Mouse (Mus musculus) gonadal fat pad, adult 2 months (tissue): ENCODE measurements at regions not wholly inside any gene's neighbourhood (a gene's known extent, or its start where the extent isn't known, plus 50 kb on each side); places are given as distances from the start of the nearest gene placed in this dataset.

Experiments
- DNase-seq: peaks from one replicate; pipeline ENCODE4 v3.0.0-alpha.2; 2012; ENCODE audit warnings: low read depth

- DNase-seq = no peak
Observed at GRCm38 (mm10) chr13:60061589-60061988, 115.6 kb downstream of the Gas1 start.

GRCm38 (mm10) chr13:60057761-60058274, 119.3 kb downstream of the Gas1 start:
- no peak for DNase-seq

- no peak for DNase-seq
Observed at GRCm38 (mm10) chr13:60054531-60054930, 122.6 kb downstream of the Gas1 start.

DNA sequence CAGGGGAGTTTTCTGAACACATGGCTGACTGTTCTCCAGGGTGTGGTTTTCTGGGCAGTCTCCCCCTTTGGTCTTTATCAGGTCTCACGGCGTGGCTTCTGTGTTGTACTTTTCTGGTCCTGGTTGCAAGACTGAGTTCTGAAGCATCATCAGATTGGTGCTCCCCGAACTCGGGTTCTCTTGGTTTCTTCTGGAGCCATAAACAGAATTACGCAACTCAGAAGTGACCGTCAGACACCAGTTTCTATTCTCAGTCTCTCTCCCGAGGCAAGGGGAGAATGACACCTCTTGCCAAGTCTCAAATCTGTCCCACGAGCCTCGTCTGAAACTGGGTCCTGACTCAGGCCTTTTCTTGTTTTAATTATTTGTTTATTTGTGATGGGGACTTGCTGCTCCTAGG, 123.1 kb downstream of the Gas1 start:
- DNase-seq = no peak

- DNase-seq = no peak
Observed at GRCm38 (mm10) chr13:60051866-60052265, 125.3 kb downstream of the Gas1 start.

DNA sequence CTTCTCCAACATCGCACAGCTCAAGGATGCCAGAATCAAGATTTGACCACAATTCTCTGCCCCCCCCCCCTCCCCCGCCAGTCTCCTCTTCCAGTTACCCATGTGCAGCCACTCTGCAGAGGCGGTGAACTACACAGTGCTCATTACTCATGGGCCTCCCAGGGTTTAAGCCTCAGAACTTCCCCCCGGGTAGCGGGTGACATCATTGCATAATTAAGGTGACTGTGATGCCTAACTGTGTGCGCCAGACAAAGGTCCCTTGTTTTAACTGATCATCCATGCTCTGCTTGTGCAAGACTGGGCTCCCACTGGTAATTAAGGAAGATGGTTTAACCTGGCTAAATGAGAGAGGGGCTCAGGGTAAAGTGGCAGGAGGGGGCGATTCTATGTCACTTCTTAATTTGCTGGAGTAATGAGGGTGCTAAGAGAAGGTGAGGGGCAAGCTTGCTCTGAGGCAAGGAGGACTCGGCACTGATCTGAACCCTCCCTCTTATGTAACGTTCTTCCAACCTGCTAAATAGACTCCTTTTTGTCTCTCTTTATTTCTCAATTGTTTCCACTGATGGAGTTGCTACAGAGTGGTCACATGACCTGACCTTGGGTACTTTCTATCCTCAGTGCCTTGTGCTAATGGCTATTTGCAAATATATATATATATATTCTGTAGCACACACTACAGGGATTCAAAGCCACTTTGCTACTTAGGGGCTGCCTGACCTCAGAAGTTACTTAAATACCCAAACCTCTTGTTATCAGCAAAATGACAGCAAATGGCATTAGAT, 126.2 kb downstream of the Gas1 start:
- DNase-seq = peak; percentile 45

DNA sequence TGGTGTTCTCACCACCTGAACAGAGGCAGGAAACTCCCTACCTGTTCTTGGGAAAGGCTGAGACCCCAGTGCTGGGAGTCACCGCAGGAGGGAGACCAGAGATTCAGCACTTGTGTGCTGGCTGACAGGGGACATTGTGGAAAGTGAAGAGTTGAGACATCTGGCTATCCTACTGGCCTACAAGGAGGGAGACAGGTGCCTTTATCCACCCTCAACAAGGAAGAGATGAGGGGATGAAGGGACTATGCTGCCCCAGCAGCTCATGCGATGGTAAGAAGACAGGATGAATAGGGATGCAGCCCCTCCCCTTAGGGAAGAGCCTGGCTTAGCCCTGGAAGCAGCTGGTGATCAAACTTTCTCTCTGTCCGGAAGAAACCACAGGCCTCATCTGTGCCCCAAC, 127.5 kb downstream of the Gas1 start:
- no peak for DNase-seq

GRCm38 (mm10) chr13:60047791-60048730, 129.1 kb downstream of the Gas1 start:
- no peak for DNase-seq

- no peak for DNase-seq
Observed at GRCm38 (mm10) chr13:60045752-60046151, 131.4 kb downstream of the Gas1 start.

- DNase-seq = peak; percentile 71
Observed at GRCm38 (mm10) chr13:60044876-60045275, 132.3 kb downstream of the Gas1 start.

DNA sequence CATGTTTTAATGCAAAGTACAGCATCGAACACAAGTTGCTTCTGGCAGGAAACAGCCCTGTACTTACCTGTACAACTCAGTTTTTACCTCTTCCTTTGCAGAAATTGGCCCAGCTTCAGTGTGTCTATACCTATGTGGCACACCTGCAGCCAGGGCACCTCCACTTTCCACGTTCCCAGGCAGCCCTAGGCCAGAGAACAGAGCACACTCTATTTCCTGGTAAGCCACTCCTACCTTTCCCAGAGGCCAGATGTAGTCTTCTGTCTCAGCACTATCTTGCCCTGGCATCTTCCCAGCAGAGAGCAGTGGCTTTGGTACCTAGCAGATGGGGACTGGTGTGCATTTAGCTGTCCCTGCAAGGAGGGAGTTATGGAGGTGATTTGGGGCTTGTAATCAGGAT, 134.7 kb downstream of the Gas1 start:
- DNase-seq = peak; percentile 71

GRCm38 (mm10) chr13:60035536-60036130, 141.5 kb downstream of the Gas1 start:
- no peak for DNase-seq

DNA sequence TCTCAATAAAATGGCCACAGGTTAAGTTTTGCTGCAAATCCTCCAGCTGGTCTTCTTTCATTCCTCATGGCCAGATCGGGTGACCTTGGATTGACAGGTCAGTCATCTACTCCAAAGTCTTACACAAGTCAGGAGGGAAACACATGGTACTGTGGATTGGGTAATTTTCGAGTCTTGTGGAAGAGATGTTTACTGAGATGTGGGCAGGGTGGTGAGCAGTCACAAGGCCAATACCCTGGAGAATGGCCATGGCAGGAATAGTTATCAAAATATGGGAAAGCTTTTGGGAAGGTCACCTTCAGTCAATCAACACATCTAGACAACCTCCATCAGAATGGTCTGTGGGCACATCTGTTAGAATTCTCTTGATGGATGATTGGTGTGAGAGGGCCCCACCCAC, 144.0 kb downstream of the Gas1 start:
- DNase-seq = no peak

GRCm38 (mm10) chr13:60032586-60032985, 144.6 kb downstream of the Gas1 start:
- DNase-seq = no peak

DNA sequence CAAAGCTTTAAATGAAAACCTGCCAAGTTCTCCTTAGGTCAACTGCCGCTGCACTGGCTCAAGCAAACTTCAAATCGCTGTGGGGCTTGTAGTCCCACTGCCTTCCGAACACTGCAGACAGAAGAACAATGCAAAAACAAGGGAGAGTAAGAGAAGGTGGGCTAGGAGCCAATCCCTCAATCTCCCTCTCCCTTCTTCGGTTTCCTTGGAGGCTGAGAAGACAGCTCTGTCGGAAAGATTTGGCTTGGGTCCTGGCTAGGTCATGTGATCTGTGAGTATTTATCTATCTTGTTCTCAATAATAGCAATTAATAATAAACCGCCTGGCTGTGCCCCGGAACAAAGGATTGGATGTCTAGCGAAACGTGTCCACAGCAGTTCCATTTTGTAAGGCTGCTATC, 147.6 kb downstream of the Gas1 start:
- DNase-seq = no peak

GRCm38 (mm10) chr13:60020175-60020487, 157.0 kb downstream of the Gas1 start:
- no peak for DNase-seq

- no peak for DNase-seq
Observed at GRCm38 (mm10) chr13:60019291-60020174, 157.6 kb downstream of the Gas1 start.

DNA sequence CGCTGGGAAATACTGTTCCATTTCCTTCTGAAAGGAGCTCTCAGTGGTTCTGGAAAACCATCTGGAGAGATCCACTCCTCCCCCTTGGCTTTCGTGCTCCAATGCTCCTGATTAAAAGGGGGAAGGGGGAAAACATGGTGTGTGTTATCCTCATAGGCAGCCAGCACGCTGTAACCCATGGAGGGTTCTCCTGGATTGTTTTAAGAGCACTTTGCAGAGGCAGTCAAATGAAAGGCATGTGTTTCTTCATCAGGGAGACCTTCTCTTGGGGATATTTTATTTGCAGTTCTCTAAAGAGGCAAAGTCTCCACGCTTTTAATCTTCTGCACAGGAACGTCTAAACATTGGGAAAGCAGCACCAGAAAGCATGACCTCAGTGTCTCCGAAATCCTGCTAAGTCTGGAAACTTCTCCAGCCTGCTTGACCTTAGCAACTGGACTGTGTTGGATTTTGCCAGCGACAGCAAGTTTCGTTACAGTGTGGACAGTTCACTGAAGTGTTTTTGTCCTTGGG, 161.3 kb downstream of the Gas1 start:
- no peak for DNase-seq

GRCm38 (mm10) chr13:60012046-60012813, 164.9 kb downstream of the Gas1 start:
- no peak for DNase-seq

- no peak for DNase-seq
Observed at GRCm38 (mm10) chr13:60011092-60011491, 166.1 kb downstream of the Gas1 start.
